Mouse (Mus musculus): ENCODE measurements at regions not wholly inside any gene's neighbourhood (a gene's known extent, or its start where the extent isn't known, plus 50 kb on each side); places are given as distances from the start of the nearest gene placed in this dataset.

GRCm38 (mm10) chr14:24767316-24767715, 280.4 kb downstream of the Rps24 start:
- no peak for ATAC-seq (replicated peaks; ENCODE audit: low FRiP score, low TSS enrichment, poor library complexity, severe bottlenecking)

- no peak for ATAC-seq (replicated peaks; ENCODE audit: low FRiP score, low TSS enrichment, poor library complexity, severe bottlenecking)
Measured at GRCm38 (mm10) chr14:24767964-24768363, 281.0 kb downstream of the Rps24 start.

GRCm38 (mm10) chr14:24769451-24769850, 282.5 kb downstream of the Rps24 start:
- ATAC-seq (replicated peaks; ENCODE audit: low FRiP score, low TSS enrichment, poor library complexity, severe bottlenecking) = no peak

GRCm38 (mm10) chr14:24770015-24770977, 283.4 kb downstream of the Rps24 start:
- no peak for ATAC-seq (replicated peaks; ENCODE audit: low FRiP score, low TSS enrichment, poor library complexity, severe bottlenecking)

- no peak for ATAC-seq (replicated peaks; ENCODE audit: low FRiP score, low TSS enrichment, poor library complexity, severe bottlenecking)
Measured at GRCm38 (mm10) chr14:24771663-24772062, 284.7 kb downstream of the Rps24 start.

GRCm38 (mm10) chr14:24772129-24772528, 285.2 kb downstream of the Rps24 start:
- ATAC-seq (replicated peaks; ENCODE audit: low FRiP score, low TSS enrichment, poor library complexity, severe bottlenecking) = no peak

GRCm38 (mm10) chr14:24778748-24779630, 292.1 kb downstream of the Rps24 start:
- ATAC-seq (replicated peaks; ENCODE audit: low FRiP score, low TSS enrichment, poor library complexity, severe bottlenecking) = peak; percentile 93

GRCm38 (mm10) chr14:24781674-24782073, 294.7 kb downstream of the Rps24 start:
- no peak for ATAC-seq (replicated peaks; ENCODE audit: low FRiP score, low TSS enrichment, poor library complexity, severe bottlenecking)

- no peak for ATAC-seq (replicated peaks; ENCODE audit: low FRiP score, low TSS enrichment, poor library complexity, severe bottlenecking)
Measured at GRCm38 (mm10) chr14:24783889-24784288, 297.0 kb downstream of the Rps24 start.

GRCm38 (mm10) chr14:24785452-24785851, 298.5 kb downstream of the Rps24 start:
- ATAC-seq (replicated peaks; ENCODE audit: low FRiP score, low TSS enrichment, poor library complexity, severe bottlenecking) = no peak

GRCm38 (mm10) chr14:24793375-24794285, 306.7 kb downstream of the Rps24 start:
- no peak for ATAC-seq (replicated peaks; ENCODE audit: low FRiP score, low TSS enrichment, poor library complexity, severe bottlenecking)

- no peak for ATAC-seq (replicated peaks; ENCODE audit: low FRiP score, low TSS enrichment, poor library complexity, severe bottlenecking)
Measured at GRCm38 (mm10) chr14:24794359-24794845, 307.5 kb downstream of the Rps24 start.

- no peak for ATAC-seq (replicated peaks; ENCODE audit: low FRiP score, low TSS enrichment, poor library complexity, severe bottlenecking)
Measured at GRCm38 (mm10) chr14:24797494-24797893, 310.6 kb downstream of the Rps24 start.

- ATAC-seq (replicated peaks; ENCODE audit: low FRiP score, low TSS enrichment, poor library complexity, severe bottlenecking) = no peak
Measured at GRCm38 (mm10) chr14:24798066-24798465, 311.1 kb downstream of the Rps24 start.

- no peak for ATAC-seq (replicated peaks; ENCODE audit: low FRiP score, low TSS enrichment, poor library complexity, severe bottlenecking)
Measured at GRCm38 (mm10) chr14:24803001-24803655, 316.2 kb downstream of the Rps24 start.

- no peak for ATAC-seq (replicated peaks; ENCODE audit: low FRiP score, low TSS enrichment, poor library complexity, severe bottlenecking)
Measured at GRCm38 (mm10) chr14:24807061-24807460, 320.1 kb downstream of the Rps24 start.

GRCm38 (mm10) chr14:24822876-24823567, 336.1 kb downstream of the Rps24 start:
- no peak for ATAC-seq (replicated peaks; ENCODE audit: low FRiP score, low TSS enrichment, poor library complexity, severe bottlenecking)

GRCm38 (mm10) chr14:24824351-24824750, 337.4 kb downstream of the Rps24 start:
- no peak for ATAC-seq (replicated peaks; ENCODE audit: low FRiP score, low TSS enrichment, poor library complexity, severe bottlenecking)
